Mouse (Mus musculus) erythroblast, embryonic 14.5 days (primary cell): ENCODE data around the gene Pacs1. TPM values are rescaled to one million over a fixed set of nuclear protein-coding genes. Genes with fewer than 3 reads are reported as not detected.
"Not testable (repeated sequence)": the region's sequence is repeated elsewhere in the genome, so short reads cannot be mapped to it uniquely, and the experiment has no call there.

Experiments used
- H3K27me3 ChIP-seq: 2 replicates; pipeline ENCODE4 v1.6.1; 2012; ENCODE audit warnings: inconsistent platforms; ENCODE audit not compliant: control insufficient read depth
- H3K36me3 ChIP-seq: 2 replicates; pipeline ENCODE4 v1.6.1; 2012; ENCODE audit warnings: mild to moderate bottlenecking, inconsistent platforms; ENCODE audit not compliant: control insufficient read depth
- H3K4me1 ChIP-seq: 2 replicates; pipeline ENCODE4 v1.6.1; 2012; ENCODE audit warnings: inconsistent platforms; ENCODE audit not compliant: control insufficient read depth
- H3K4me3 ChIP-seq: replicated peaks from 2 replicates; pipeline ENCODE3; 2012; ENCODE audit warnings: moderate library complexity, mild to moderate bottlenecking, inconsistent platforms
- H3K9me3 ChIP-seq: 2 replicates; pipeline ENCODE4 v1.6.1; 2012; ENCODE audit warnings: low read length, inconsistent platforms, mixed read lengths; ENCODE audit not compliant: control insufficient read depth
- GATA1 ChIP-seq: IDR thresholded peaks from 2 replicates; pipeline ENCODE4 v1.6.1; 2012; ENCODE audit warnings: low read length, inconsistent platforms, mixed read lengths
- TAL1 ChIP-seq: IDR thresholded peaks from 3 replicates; pipeline ENCODE4 v1.6.1; 2012; ENCODE audit warnings: low read length, inconsistent platforms, mixed read lengths
- polyA plus RNA-seq: library from polyadenylated mRNA; stranded (reverse); fragments of >175 nt; gene quantifications from 2 replicates; pipeline ENCODE4 v1.2.3, GENCODE M21; 2012

Pacs1 gene
- polyA plus RNA-seq, 1 experiment = 2.7 TPM

- TF ChIP-seq TAL1 (no peak), GATA1 (no peak)
- peaks cover 36% of the 10 kb centered on the region for H3K36me3 ChIP-seq
- H3K27me3 ChIP-seq = no peaks in the 10 kb centered on the region
- no peaks in the 10 kb centered on the region for H3K9me3 ChIP-seq
- H3K4me3 ChIP-seq = peak overlapping the region; percentile 77
- H3K4me1 ChIP-seq = peaks cover 50% of the 10 kb centered on the region
Observed at GRCm38 (mm10) chr19:5272326-5272795, 558 bp downstream of the Pacs1 start.

- peaks cover 59% of the 10 kb centered on the region for H3K4me1 ChIP-seq
- TF ChIP-seq TAL1 = no peak
- TF ChIP-seq GATA1 = no peak
- H3K4me3 ChIP-seq = peak overlapping the region; percentile 77
- no peaks in the 10 kb centered on the region for H3K9me3 ChIP-seq
- peaks cover 29% of the 10 kb centered on the region for H3K36me3 ChIP-seq
- no peaks in the 10 kb centered on the region for H3K27me3 ChIP-seq
Observed at GRCm38 (mm10) chr19:5271430-5271829, 1.5 kb downstream of the Pacs1 start.

GRCm38 (mm10) chr19:5269392-5269791, 3.5 kb downstream of the Pacs1 start:
- Histone ChIP-seq H3K36me3 (peaks cover 17% of the 10 kb centered on the region), H3K4me3 (no peak overlapping the region), H3K9me3 (no peaks in the 10 kb centered on the region), H3K4me1 (peaks cover 71% of the 10 kb centered on the region), H3K27me3 (no peaks in the 10 kb centered on the region)
- TF ChIP-seq TAL1 (no peak), GATA1 (no peak)

- Histone ChIP-seq H3K9me3 (no peaks in the 10 kb centered on the region), H3K36me3 (peaks cover 12% of the 10 kb centered on the region), H3K4me1 (peaks cover 67% of the 10 kb centered on the region), H3K27me3 (no peaks in the 10 kb centered on the region), H3K4me3 (peak overlapping the region; percentile 51)
- no peak for TF ChIP-seq GATA1
- no peak for TF ChIP-seq TAL1
Observed at GRCm38 (mm10) chr19:5268875-5269274, 4.0 kb downstream of the Pacs1 start.

GRCm38 (mm10) chr19:5268017-5268416, 4.9 kb downstream of the Pacs1 start:
- H3K27me3 ChIP-seq = no peaks in the 10 kb centered on the region
- peak overlapping the region; percentile 51 for H3K4me3 ChIP-seq
- no peaks in the 10 kb centered on the region for H3K9me3 ChIP-seq
- TF ChIP-seq TAL1 (no peak), GATA1 (no peak)
- peaks cover 9% of the 10 kb centered on the region for H3K36me3 ChIP-seq
- H3K4me1 ChIP-seq = peaks cover 59% of the 10 kb centered on the region

- Histone ChIP-seq H3K27me3 (no peaks in the 10 kb centered on the region), H3K9me3 (no peaks in the 10 kb centered on the region), H3K36me3 (peaks cover 9% of the 10 kb centered on the region), H3K4me1 (peaks cover 50% of the 10 kb centered on the region), H3K4me3 (peak overlapping the region; percentile 51)
- TF ChIP-seq TAL1 = peak; percentile 65
- 0 out of 2 replicates have a peak, but pooled peaks have one; percentile 27 for TF ChIP-seq GATA1
Observed at GRCm38 (mm10) chr19:5267015-5267414, 5.9 kb downstream of the Pacs1 start.

- H3K27me3 ChIP-seq = no peaks in the 10 kb centered on the region
- H3K4me3 ChIP-seq = no peak overlapping the region
- H3K36me3 ChIP-seq = peaks cover 19% of the 10 kb centered on the region
- TF ChIP-seq GATA1 (no peak), TAL1 (no peak)
- no peaks in the 10 kb centered on the region for H3K9me3 ChIP-seq
- H3K4me1 ChIP-seq = peaks cover 10% of the 10 kb centered on the region
Observed at GRCm38 (mm10) chr19:5257140-5257539, 15.8 kb downstream of the Pacs1 start.

GRCm38 (mm10) chr19:5236981-5237380, 35.9 kb downstream of the Pacs1 start:
- H3K4me1 ChIP-seq, H3K4me3 ChIP-seq, H3K27me3 ChIP-seq, H3K36me3 ChIP-seq, H3K9me3 ChIP-seq: not testable (repeated sequence)

- Histone ChIP-seq H3K9me3 (no peaks in the 10 kb centered on the region), H3K4me3 (no peak overlapping the region), H3K4me1 (no peaks in the 10 kb centered on the region), H3K27me3 (no peaks in the 10 kb centered on the region), H3K36me3 (no peaks in the 10 kb centered on the region)
- TF ChIP-seq TAL1 (no peak), GATA1 (no peak)
Observed at GRCm38 (mm10) chr19:5232696-5233095, 40.2 kb downstream of the Pacs1 start.

- Histone ChIP-seq H3K36me3 (no peaks in the 10 kb centered on the region), H3K9me3 (no peaks in the 10 kb centered on the region), H3K27me3 (no peaks in the 10 kb centered on the region), H3K4me3 (no peak overlapping the region), H3K4me1 (no peaks in the 10 kb centered on the region)
- no peak for TF ChIP-seq GATA1
- TF ChIP-seq TAL1 = no peak
Observed at GRCm38 (mm10) chr19:5230110-5230509, 42.8 kb downstream of the Pacs1 start.

- Histone ChIP-seq H3K4me3 (no peak overlapping the region), H3K36me3 (peaks cover 2% of the 10 kb centered on the region; the same call in 1 of the 2 replicates), H3K27me3 (no peaks in the 10 kb centered on the region), H3K4me1 (no peaks in the 10 kb centered on the region), H3K9me3 (no peaks in the 10 kb centered on the region)
- TF ChIP-seq TAL1 (no peak), GATA1 (no peak)
Observed at GRCm38 (mm10) chr19:5224624-5225023, 48.3 kb downstream of the Pacs1 start.
